Mouse (Mus musculus): Measurements from ENCODE around the gene Trim11.

DNA sequence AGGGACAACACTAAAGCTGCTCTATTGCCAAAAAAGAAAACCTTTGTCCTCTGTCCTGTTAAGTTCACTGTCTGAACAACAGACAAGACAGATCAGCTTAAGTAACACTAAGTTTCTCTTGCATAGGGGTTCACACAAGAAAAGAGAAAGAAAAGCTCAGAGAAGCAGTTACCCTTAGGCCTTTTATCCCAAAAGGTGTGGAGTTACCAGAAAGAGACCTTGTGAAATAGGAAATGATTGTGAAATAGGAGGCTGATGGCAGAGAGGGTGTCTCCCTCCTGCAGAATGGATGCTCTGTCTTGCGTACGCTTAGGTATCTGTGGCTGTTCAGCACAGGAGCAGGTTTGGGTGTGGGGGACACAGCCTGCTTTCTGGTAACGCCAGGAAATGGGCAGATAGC, 1.3 kb downstream of the Trim11 start:
- no peak for TF ChIP-seq ZC3H11A (IDR thresholded peaks at IDR 0.05; ENCODE audit: borderline replicate concordance, low read depth, low read length)
- no peak for TF ChIP-seq HCFC1 (IDR thresholded peaks at IDR 0.05; ENCODE audit: borderline replicate concordance, insufficient read depth, low read length)
- TF ChIP-seq CHD2 (IDR thresholded peaks at IDR 0.05; ENCODE audit: low read depth, low read length) = no peak
- no peak for TF ChIP-seq ZNF384 (IDR thresholded peaks at IDR 0.05; ENCODE audit: low read depth, low read length)

All from ES-E14 (cell line).